Mouse (Mus musculus) erythroblast, adult 5-6 weeks (primary cell): ENCODE results near the gene Agbl1. TPM values are rescaled to one million over a fixed set of nuclear protein-coding genes. Genes with fewer than 3 reads are reported as not detected.
"Not testable (repeated sequence)": the region's sequence is repeated elsewhere in the genome, so short reads cannot be mapped to it uniquely, and the experiment has no call there.

Experiments
- ATAC-seq: replicated peaks from 2 replicates; pipeline ENCODE4 v1.8.0; 2016; ENCODE audit warnings: moderate number of reproducible peaks, mild to moderate bottlenecking, moderate TSS enrichment, inconsistent platforms; ENCODE audit not compliant: poor library complexity, low FRiP score, severe bottlenecking
- total RNA-seq, 2 experiments: library from RNA; stranded (forward) in 1 of 2; stranded (reverse) in 1 of 2; fragments of 150-400 nt in 1 of 2; fragments of 200-764, 138-1000 nt in 1 of 2; gene quantifications; 2 replicates each; pipeline versions ENCODE4 v1.2.3 to v1.2.4; 2015 to 2017; ENCODE audit warnings: low replicate concordance in 2 of 2

Gene Agbl1
- total RNA-seq, 2 experiments from 2014 or later: not detected

GRCm38 (mm10) chr7:76547313-76547712, 317.6 kb downstream of the Agbl1 start:
- ATAC-seq: no peak

DNA sequence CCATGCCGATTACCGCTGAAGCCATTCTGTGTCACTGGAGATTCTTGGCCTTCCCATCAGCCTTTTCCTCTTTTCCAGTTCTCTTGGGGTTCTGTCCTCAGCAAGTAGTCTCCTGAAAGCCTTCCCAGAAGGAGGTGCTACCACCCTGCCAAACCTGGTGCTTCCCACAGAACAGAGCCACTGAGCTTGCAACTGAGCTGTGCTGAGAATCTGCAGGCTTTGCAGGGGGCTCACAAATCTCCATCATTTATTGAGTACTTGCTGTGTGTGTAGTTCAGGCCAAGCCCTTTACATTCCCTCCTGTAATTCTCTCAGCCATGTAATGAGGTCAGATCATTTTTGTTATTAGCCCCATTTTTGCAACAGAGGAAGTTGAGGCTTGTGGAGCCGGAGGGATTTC, 322.2 kb downstream of the Agbl1 start:
- ATAC-seq: no peak

DNA sequence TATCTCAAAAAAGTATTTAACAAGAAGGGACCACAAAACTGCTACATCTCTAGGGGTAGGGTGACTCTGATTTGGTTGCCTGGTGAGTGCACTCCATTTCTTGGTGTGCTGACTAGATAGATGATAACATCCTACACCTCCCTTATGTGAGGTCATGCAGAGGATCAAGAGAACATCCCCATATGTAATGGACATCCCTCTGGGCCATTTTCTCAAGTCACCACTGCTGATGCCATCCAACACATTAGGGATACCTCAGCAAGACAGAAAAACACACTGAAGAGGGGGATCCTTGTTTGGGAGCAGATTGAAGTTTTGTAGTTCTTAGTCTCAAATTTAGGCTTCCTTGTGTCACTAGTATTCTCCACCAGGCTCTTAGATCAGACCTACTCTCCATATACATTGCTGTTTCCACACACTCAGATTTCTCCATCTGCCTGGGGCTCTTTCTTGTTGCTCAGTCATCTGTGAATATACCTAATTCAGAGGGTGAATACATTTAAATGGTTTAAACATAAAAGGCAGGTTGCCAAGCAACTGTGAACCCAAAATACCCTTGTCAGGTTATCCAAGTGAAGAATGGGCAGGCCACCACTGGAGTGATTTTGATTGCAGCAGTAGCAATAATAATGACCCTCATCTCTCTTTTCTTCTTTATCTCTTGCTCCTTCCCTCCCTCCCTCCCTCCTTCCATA, 331.0 kb downstream of the Agbl1 start:
- no peak for ATAC-seq

- no peak for ATAC-seq
Observed at GRCm38 (mm10) chr7:76562506-76562905, 332.8 kb downstream of the Agbl1 start.

DNA sequence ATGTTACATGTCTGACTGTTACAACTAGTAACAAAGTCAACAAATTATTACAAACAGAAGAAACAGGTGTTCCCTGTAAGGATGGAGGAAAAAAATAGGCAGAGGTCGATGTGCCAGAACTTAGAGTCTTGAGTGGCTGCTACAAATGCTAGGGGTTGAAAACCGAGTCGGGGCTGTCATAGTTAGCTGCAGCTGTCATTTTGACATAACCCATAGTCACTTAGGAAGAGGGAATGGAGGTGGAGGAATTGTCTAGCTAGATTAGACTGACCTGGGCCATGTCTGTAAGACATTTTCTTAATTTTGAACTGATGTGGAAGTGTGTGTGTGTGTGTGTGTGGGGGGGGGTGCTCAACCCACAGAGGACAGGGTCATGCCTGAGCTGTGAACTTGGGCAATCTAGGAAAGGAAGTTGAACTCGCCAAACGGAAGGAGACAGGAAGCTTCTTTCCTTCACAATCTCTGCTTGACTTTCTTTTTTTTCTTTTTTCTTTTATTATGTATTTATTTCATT, 364.9 kb downstream of the Agbl1 start:
- ATAC-seq: no peak

DNA sequence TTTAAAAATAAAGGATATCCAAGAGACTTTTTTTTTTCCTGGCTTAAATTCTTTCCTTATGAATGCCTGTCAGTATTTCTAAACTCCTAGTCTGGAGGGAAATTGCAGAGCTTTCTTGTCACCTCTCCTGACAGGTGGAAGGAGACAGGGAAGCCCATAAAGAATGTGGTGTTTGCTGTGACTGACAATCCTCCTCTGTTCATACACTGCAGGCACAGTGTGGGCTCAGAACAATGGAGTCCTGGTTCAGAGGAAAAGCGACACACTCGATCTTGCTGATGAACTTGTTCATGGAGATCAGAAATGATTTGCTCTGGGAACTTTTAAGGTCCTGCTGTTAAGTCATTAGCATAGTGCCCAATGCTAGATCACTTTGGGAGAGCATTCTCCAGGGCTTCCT, 368.1 kb downstream of the Agbl1 start:
- ATAC-seq: no peak

DNA sequence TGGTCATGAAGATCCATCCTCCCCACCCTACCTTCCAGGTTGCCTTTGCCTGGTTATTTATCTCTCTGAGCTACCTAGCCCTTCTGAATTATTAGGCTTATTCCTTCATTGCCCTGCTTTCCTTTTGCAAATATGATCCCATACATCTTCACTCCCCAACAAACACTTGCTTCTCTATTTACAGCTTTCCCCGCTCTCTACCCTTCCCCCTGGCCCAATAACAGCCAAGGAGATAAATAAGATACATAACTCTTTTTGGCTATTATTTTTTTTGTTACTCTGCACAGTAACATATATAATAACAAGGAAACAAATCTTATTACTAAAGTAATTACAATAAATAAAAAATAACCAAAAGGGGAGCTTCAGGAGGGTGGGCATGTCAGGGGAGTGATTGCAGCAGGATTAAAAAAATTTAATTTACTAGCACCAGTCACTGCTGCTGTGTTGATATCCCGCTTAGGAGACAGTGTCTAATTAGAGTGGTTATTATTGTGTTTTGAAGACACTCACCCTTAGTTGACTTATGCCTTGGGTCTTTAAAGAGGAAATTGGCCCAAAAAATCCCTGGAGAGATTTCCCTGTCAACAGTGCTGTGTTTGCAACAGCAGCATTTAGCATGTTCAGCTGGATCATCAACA, 370.5 kb downstream of the Agbl1 start:
- ATAC-seq: no peak

DNA sequence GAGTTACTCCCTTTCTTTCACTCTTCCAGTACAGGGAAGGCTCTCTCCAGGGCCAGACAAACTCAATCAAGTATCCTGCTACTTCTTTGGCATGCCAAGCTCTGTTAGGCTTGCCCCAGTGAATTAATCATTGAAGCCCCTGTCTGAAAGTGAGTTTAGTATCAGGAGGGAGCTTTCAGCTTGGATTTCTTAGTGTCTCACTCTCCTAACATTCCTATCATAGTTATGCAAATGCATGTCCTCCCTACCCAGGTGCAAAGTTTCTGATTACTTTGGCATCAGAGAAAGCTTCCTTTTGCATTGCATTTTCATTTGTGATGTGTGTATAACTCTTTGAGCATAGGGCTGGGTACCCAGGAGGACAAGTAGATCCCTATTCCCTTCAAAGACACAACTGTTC, 399.8 kb downstream of the Agbl1 start:
- no peak for ATAC-seq

DNA sequence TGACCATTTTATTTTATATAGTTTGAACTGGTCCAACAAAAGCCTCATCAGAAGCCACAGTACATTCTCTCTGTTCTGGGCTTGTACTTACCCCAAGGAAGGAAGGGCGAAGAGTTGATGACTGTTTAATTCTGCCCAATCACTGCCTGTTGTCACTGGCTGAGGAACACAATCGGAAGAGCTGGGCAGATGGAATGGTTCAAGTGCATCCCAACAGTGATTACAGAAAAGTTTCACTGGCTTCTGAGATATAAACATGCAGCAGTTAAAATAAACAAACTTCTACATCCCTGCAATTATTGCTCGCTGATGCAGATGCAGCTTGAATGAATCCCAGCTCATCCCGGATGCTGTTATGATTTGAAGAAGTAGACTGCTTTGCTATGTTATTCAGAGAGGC, 421.3 kb downstream of the Agbl1 start:
- ATAC-seq: no peak

GRCm38 (mm10) chr7:76661072-76661471, 431.4 kb downstream of the Agbl1 start:
- no peak for ATAC-seq

GRCm38 (mm10) chr7:76674856-76675255, 445.2 kb downstream of the Agbl1 start:
- ATAC-seq: no peak

GRCm38 (mm10) chr7:76701224-76701623, 471.5 kb downstream of the Agbl1 start:
- no peak for ATAC-seq

- not testable (repeated sequence) for ATAC-seq
Observed at GRCm38 (mm10) chr7:76732220-76732619, 502.5 kb downstream of the Agbl1 start.

DNA sequence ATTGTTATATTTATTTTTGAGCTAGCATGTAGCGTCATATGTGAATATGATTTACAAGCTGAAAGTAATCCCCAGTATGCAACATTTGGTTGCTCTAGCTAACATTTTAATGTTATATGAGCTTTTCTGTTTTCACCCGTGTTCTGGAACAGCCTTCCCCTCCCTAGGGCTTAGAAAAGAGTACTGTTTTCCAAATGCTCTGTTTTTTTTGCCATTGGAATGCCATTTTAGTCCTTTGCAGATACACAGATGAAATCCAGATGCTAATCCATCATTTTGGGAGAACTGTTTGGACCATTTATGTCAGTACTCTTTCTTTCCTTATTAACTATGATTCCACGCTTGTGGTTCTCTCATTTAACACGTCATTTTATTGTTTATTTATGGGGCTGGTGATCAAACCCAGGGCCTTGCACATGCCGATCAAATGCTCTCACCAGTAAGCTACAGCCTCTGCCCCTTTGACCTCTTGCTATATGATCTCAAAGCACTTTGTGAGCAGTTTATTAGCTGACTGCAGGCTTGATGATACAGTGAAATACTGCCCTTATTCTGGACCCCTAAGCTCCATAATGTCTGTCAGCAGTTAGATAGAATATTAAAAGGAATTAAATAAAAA, 547.7 kb downstream of the Agbl1 start:
- ATAC-seq: no peak

- no peak for ATAC-seq
Observed at GRCm38 (mm10) chr7:76780446-76780845, 550.8 kb downstream of the Agbl1 start.

DNA sequence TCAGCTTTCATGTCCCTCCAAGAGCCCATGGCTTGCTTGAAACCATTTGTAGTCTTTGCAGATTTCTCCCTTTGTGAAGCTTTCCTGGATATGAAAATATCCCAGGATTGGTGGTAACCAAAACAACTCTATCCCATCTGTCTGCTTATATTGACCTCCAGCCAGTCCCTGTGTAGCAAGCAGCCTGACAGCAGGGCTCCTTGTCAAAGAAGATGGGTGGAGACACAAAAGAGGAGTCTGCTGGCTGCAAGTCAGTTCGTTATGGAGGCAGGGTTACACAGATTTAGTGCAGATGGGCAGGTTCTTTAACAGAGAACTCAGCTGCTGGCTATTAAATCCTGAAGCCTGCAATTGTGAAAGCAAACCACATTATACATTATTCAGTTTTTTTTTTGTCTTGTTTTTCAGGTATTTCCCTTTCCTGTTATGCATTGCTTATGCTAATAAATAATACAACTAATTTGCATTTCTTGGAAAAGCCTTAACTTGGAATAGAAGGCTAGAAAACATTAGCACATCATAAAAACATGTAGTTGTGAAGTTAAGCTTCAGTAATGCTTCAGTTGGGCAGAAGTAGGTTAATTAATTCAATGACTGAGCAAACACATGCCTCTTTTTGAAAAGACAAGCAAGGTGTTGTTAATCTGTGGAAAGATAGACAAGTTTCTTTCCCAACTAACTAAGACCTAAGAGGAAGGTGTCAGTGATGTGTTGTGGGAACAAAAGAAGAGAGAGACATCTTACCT, 559.0 kb downstream of the Agbl1 start:
- ATAC-seq: no peak

DNA sequence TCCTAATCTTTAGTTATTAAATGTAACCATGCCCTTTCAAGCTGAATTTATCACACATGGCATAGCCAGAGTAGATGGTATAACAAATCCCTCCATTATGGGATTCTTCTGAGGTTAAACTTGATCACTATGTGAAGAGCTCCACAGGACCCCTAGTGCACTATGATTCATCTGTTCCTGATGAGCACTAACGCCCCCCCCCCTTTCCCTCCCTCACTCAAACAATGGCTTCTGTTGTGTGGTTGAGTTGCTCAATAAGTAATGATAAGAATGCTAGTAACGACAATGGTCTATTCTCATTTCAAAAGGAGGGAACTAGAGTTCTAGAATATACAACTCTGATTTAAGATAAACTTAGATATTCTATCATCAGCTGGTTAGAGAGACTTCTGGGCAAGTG, 560.4 kb downstream of the Agbl1 start:
- ATAC-seq: no peak

DNA sequence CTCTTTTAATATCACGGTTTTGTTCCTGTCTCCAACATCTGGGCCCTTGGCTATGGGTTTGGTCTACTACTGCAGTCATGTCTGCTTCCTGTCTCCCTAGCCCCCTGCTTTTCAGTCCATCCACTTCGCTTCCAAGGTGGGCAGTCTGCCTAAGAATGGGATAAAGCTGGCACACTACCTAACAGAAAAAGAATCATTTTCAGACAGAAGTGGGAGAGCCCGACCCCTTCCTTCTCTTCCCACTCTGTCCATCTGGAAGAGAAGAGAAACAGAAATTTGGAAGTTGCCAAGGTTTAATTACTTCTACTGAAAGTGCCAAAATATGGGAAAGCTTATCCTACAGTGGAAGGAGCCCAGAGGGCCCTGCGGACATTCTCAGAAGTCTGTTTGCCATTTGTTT, 561.6 kb downstream of the Agbl1 start:
- no peak for ATAC-seq

GRCm38 (mm10) chr7:76810003-76810402, 580.3 kb downstream of the Agbl1 start:
- ATAC-seq: no peak

DNA sequence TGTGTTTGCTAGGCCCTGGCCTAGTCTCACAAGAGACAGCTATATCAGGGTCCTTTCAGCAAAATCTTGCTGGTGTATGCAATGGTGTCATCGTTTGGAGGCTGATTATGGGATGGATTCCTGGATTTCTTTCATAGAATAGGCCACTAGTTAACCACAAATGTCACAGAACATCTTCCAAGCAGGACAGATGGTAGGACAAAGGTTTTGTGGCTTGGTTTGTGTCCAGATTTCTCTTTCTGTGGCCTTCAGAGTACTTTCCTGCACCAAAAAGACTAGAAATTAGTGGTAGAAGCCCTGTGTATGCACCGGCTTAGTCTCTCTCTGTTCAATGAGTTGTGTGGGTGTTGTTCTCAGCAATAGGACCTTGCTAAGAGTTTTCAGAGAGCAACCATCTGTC, 590.9 kb downstream of the Agbl1 start:
- ATAC-seq: no peak
